Mouse (Mus musculus) thymus, adult 2 months (tissue): ENCODE results near the gene Cdyl2. TPM values are rescaled to one million over a fixed set of nuclear protein-coding genes. Genes with fewer than 3 reads are reported as not detected.

Experiments used
- DNase-seq: peaks from one replicate; pipeline ENCODE4 v3.0.0; 2021
- H3K27ac ChIP-seq: fragments of 200-500 bp; 2 replicates; pipeline ENCODE4 v1.5.1; 2012; ENCODE audit warnings: low read length, control low read depth; ENCODE audit not compliant: control insufficient read depth, insufficient read depth
- H3K27me3 ChIP-seq: fragments of 200-500 bp; 2 replicates; pipeline ENCODE4 v1.6.1; 2012; ENCODE audit warnings: mild to moderate bottlenecking, low read length, moderate library complexity, mixed read lengths; ENCODE audit not compliant: control insufficient read depth, insufficient read depth
- H3K36me3 ChIP-seq: fragments of 200-500 bp; 2 replicates; pipeline ENCODE4 v1.6.1; 2012; ENCODE audit warnings: mild to moderate bottlenecking, low read length, moderate library complexity; ENCODE audit not compliant: control insufficient read depth, insufficient read depth
- H3K4me1 ChIP-seq: fragments of 200-500 bp; replicated peaks from 2 replicates; pipeline ENCODE4 v1.6.1; 2012; ENCODE audit warnings: low read length; ENCODE audit not compliant: control insufficient read depth, insufficient read depth
- H3K4me3 ChIP-seq: fragments of 200-500 bp; 2 replicates; pipeline ENCODE4 v1.5.1; 2012; ENCODE audit warnings: mild to moderate bottlenecking, low read length, control low read depth, moderate library complexity; ENCODE audit not compliant: control insufficient read depth, insufficient read depth
- CTCF ChIP-seq: fragments of 200-500 bp; IDR thresholded peaks from 2 replicates; pipeline ENCODE4 v1.5.1; 2012; ENCODE audit warnings: mild to moderate bottlenecking, control low read depth, low read length, moderate library complexity, borderline replicate concordance; ENCODE audit not compliant: control insufficient read depth, poor library complexity, insufficient read depth; ENCODE audit errors: extremely low read depth
- POLR2A ChIP-seq: fragments of 200-500 bp; IDR thresholded peaks from 2 replicates; pipeline ENCODE4 v1.6.1; 2012; ENCODE audit warnings: mild to moderate bottlenecking, low read length, control low read depth, moderate library complexity; ENCODE audit not compliant: control insufficient read depth, poor library complexity, insufficient read depth; ENCODE audit errors: extremely low read depth
- WGBS: fragments of 180-500 bp; shearing (Covaris S2); methylation state at CpG from one replicate; pipeline ENCODE4 v1.1.7; 2018; 5-methylcytosine and 5-hydroxymethylcytosine counted together
- polyA plus RNA-seq: library from polyadenylated mRNA; depleted of rRNA; stranded (reverse); fragments of >200 nt; gene quantifications from 2 replicates; pipeline ENCODE4 v1.2.3, GENCODE M21; 2012; rRNA removed

The Cdyl2 gene
- polyA plus RNA-seq, result 12.1 and 13.3 TPM in 2 replicates

GRCm38 (mm10) chr8:116732684-116733647 is at the start of gene Cdyl2:
TSS of gene Cdyl2 (minus strand) at chr8:116732991.
- Histone ChIP-seq H3K4me3 (peak within 1 kb of the TSS; percentile 98), H3K36me3 (peaks cover 4% of the 10 kb centered on the region; the same call in 1 of the 2 replicates), H3K27ac (peak within 1 kb of the TSS; percentile 42), H3K27me3 (no peaks in the 10 kb centered on the region), H3K4me1 (peaks cover 18% of the 10 kb centered on the region)
- WGBS, result 1% methylated on average over 123 of the region's 129 CpGs
- DNase-seq, result peak; percentile 79
- peak; percentile 49; the same call in 1 of the 2 replicates for TF ChIP-seq POLR2A
- TF ChIP-seq CTCF, result 0 out of 2 replicates have a peak, but pooled peaks have one; percentile 69

- TF ChIP-seq POLR2A (no peak), CTCF (no peak)
- no peaks in the 10 kb centered on the region for H3K36me3 ChIP-seq
- WGBS, result 83% methylated on average over 8 of the region's 8 CpGs
These were observed 47.8 kb upstream of the Cdyl2 start for GRCm38 (mm10) chr8:116780594-116780993.

GRCm38 (mm10) chr8:116774220-116774619 is 41.4 kb upstream of the Cdyl2 start:
- Histone ChIP-seq H3K4me3 (no peak overlapping the region), H3K27me3 (no peaks in the 10 kb centered on the region), H3K4me1 (no peaks in the 10 kb centered on the region), H3K36me3 (no peaks in the 10 kb centered on the region), H3K27ac (no peak overlapping the region)
- no peak for DNase-seq
- TF ChIP-seq CTCF, result no peak
- no peak for TF ChIP-seq POLR2A
- WGBS, result 93% methylated on average over 5 of the region's 5 CpGs

More at GRCm38 (mm10) chr8:116780594-116780993, 47.8 kb upstream of the Cdyl2 start:
- no peak for DNase-seq
- Histone ChIP-seq H3K4me3 (no peak overlapping the region), H3K4me1 (no peaks in the 10 kb centered on the region), H3K27me3 (no peaks in the 10 kb centered on the region), H3K27ac (no peak overlapping the region)

GRCm38 (mm10) chr8:116772727-116773126 is 39.9 kb upstream of the Cdyl2 start:
- Histone ChIP-seq H3K27me3 (no peaks in the 10 kb centered on the region), H3K36me3 (no peaks in the 10 kb centered on the region), H3K4me3 (no peak overlapping the region), H3K4me1 (no peaks in the 10 kb centered on the region), H3K27ac (no peak overlapping the region)
- DNase-seq, result no peak
- TF ChIP-seq CTCF, result no peak
- no peak for TF ChIP-seq POLR2A
- WGBS, result 55% methylated on average over 9 of the region's 9 CpGs

- WGBS, result 53% methylated on average over 7 of the region's 7 CpGs
- Histone ChIP-seq H3K4me3 (no peak overlapping the region), H3K4me1 (no peaks in the 10 kb centered on the region), H3K27ac (no peak overlapping the region), H3K27me3 (no peaks in the 10 kb centered on the region), H3K36me3 (no peaks in the 10 kb centered on the region)
- DNase-seq, result peak; percentile 12
- no peak for TF ChIP-seq CTCF
- TF ChIP-seq POLR2A, result no peak
These were observed 39.1 kb upstream of the Cdyl2 start for GRCm38 (mm10) chr8:116771797-116772343.

- no peak overlapping the region for H3K27ac ChIP-seq
- no peaks in the 10 kb centered on the region for H3K4me1 ChIP-seq
- no peaks in the 10 kb centered on the region for H3K36me3 ChIP-seq
- no peaks in the 10 kb centered on the region for H3K27me3 ChIP-seq
- H3K4me3 ChIP-seq, result no peak overlapping the region
- DNase-seq, result no peak
- TF ChIP-seq POLR2A (no peak), CTCF (no peak)
- 87% methylated on average over 12 of the region's 12 CpGs for WGBS
These were observed 38.0 kb upstream of the Cdyl2 start for GRCm38 (mm10) chr8:116770756-116771155.
